Mouse (Mus musculus) testis, adult 2 months (tissue): ENCODE measurements around the gene Gzmc.
"Not testable (repeated sequence)": the region's sequence is repeated elsewhere in the genome, so short reads cannot be mapped to it uniquely, and the experiment has no call there.

Source experiments
- CTCF ChIP-seq: fragments of 200-500 bp; IDR thresholded peaks from 2 replicates; pipeline ENCODE4 v1.5.1; 2012; ENCODE audit warnings: low read depth, mild to moderate bottlenecking, inconsistent platforms, low read length, moderate library complexity; ENCODE audit not compliant: control insufficient read depth, insufficient read depth, insufficient replicate concordance
- POLR2A ChIP-seq: fragments of 200-500 bp; IDR thresholded peaks from 2 replicates; pipeline ENCODE4 v1.6.1; 2012; ENCODE audit warnings: low read depth, mild to moderate bottlenecking, inconsistent platforms, low read length, moderate library complexity; ENCODE audit not compliant: control insufficient read depth

- not testable (repeated sequence) for TF ChIP-seq CTCF, POLR2A
These were observed 41.6 kb upstream of the Gzmc start for GRCm38 (mm10) chr14:56276096-56276495.
